Mouse (Mus musculus): ENCODE data around the gene Rnf216. TPM values are rescaled to one million over a fixed set of nuclear protein-coding genes. Genes with fewer than 3 reads are reported as not detected.

Gene Rnf216
- polyA plus RNA-seq, 1 experiment from 2014 or later = 38.7 TPM

- Histone ChIP-seq H3K4me3 (no peak overlapping the region), H3K4me2 (no peak overlapping the region), H3K27ac (ENCODE audit: poor library complexity, severe bottlenecking) (peak overlapping the region; percentile 37), H3K36me3 (peaks cover 29% of the 10 kb centered on the region), H3K9me3 (replicated peaks) (no peaks in the 10 kb centered on the region), H3K27me3 (replicated peaks) (no peaks in the 10 kb centered on the region), H3K4me1 (replicated peaks) (peaks cover 51% of the 10 kb centered on the region), H3K9ac (no peak overlapping the region)
- ATAC-seq (ENCODE audit: insufficient number of reproducible peaks, low FRiP score) = no peak
- WGBS = 75% methylated on average over 3 of the region's 3 CpGs
These were observed 50.5 kb downstream of the Rnf216 start for GRCm38 (mm10) chr5:143062251-143062650.

GRCm38 (mm10) chr5:143061511-143061910 lies 51.3 kb downstream of the Rnf216 start:
- Histone ChIP-seq H3K4me3 (no peak overlapping the region), H3K9me3 (replicated peaks) (no peaks in the 10 kb centered on the region), H3K36me3 (peaks cover 24% of the 10 kb centered on the region), H3K27me3 (replicated peaks) (no peaks in the 10 kb centered on the region), H3K4me1 (replicated peaks) (peaks cover 57% of the 10 kb centered on the region), H3K27ac (ENCODE audit: poor library complexity, severe bottlenecking) (peak overlapping the region; percentile 19; the same call in 1 of the 2 replicates), H3K4me2 (no peak overlapping the region), H3K9ac (no peak overlapping the region)
- 32% methylated on average over 3 of the region's 3 CpGs for WGBS
- ATAC-seq (ENCODE audit: insufficient number of reproducible peaks, low FRiP score) = no peak

GRCm38 (mm10) chr5:143060774-143061385 lies 51.9 kb downstream of the Rnf216 start:
- Histone ChIP-seq H3K9me3 (replicated peaks) (no peaks in the 10 kb centered on the region), H3K27me3 (replicated peaks) (no peaks in the 10 kb centered on the region), H3K4me3 (no peak overlapping the region), H3K27ac (ENCODE audit: poor library complexity, severe bottlenecking) (peak overlapping the region; percentile 19; the same call in 1 of the 2 replicates), H3K4me2 (no peak overlapping the region), H3K9ac (no peak overlapping the region), H3K36me3 (peaks cover 24% of the 10 kb centered on the region), H3K4me1 (replicated peaks) (peaks cover 58% of the 10 kb centered on the region)
- WGBS = 22% methylated on average over 2 of the region's 2 CpGs
- ATAC-seq (ENCODE audit: insufficient number of reproducible peaks, low FRiP score) = no peak

- peaks cover 63% of the 10 kb centered on the region for H3K4me1 ChIP-seq (replicated peaks)
- H3K4me3 ChIP-seq = no peak overlapping the region
- WGBS = 73% methylated on average over 1 of the region's 1 CpGs
- H3K4me2 ChIP-seq = no peak overlapping the region
- H3K9me3 ChIP-seq (replicated peaks) = no peaks in the 10 kb centered on the region
- H3K9ac ChIP-seq = no peak overlapping the region
- ATAC-seq (ENCODE audit: insufficient number of reproducible peaks, low FRiP score) = no peak
- H3K27me3 ChIP-seq (replicated peaks) = no peaks in the 10 kb centered on the region
- peaks cover 21% of the 10 kb centered on the region for H3K36me3 ChIP-seq
- 0 out of 2 replicates have a peak overlapping the region, but pooled peaks have one; percentile 25 for H3K27ac ChIP-seq (ENCODE audit: poor library complexity, severe bottlenecking)
These were observed 52.8 kb downstream of the Rnf216 start for GRCm38 (mm10) chr5:143059958-143060357.

GRCm38 (mm10) chr5:143059182-143059581 lies 53.6 kb downstream of the Rnf216 start:
- no peaks in the 10 kb centered on the region for H3K27me3 ChIP-seq (replicated peaks)
- no peak overlapping the region for H3K9ac ChIP-seq
- peaks cover 71% of the 10 kb centered on the region for H3K4me1 ChIP-seq (replicated peaks)
- H3K4me2 ChIP-seq = no peak overlapping the region
- peak; percentile 24; the same call in 1 of the 2 replicates for ATAC-seq (ENCODE audit: insufficient number of reproducible peaks, low FRiP score)
- peaks cover 15% of the 10 kb centered on the region; the same call in 1 of the 2 replicates for H3K36me3 ChIP-seq
- H3K4me3 ChIP-seq = no peak overlapping the region
- H3K27ac ChIP-seq (ENCODE audit: poor library complexity, severe bottlenecking) = peak overlapping the region; percentile 93
- no peaks in the 10 kb centered on the region for H3K9me3 ChIP-seq (replicated peaks)

- no peak for ATAC-seq (ENCODE audit: insufficient number of reproducible peaks, low FRiP score)
- Histone ChIP-seq H3K9ac (no peak overlapping the region), H3K4me2 (0 out of 2 replicates have a peak overlapping the region, but pooled peaks have one; percentile 13), H3K36me3 (peaks cover 14% of the 10 kb centered on the region; the same call in 1 of the 2 replicates), H3K27me3 (replicated peaks) (no peaks in the 10 kb centered on the region), H3K4me1 (replicated peaks) (peaks cover 76% of the 10 kb centered on the region), H3K27ac (ENCODE audit: poor library complexity, severe bottlenecking) (peak overlapping the region; percentile 93), H3K9me3 (replicated peaks) (no peaks in the 10 kb centered on the region), H3K4me3 (no peak overlapping the region)
These were observed 54.1 kb downstream of the Rnf216 start for GRCm38 (mm10) chr5:143058675-143059074.

GRCm38 (mm10) chr5:143058208-143058607 lies 54.6 kb downstream of the Rnf216 start:
- WGBS = 8% methylated on average over 2 of the region's 2 CpGs
- Histone ChIP-seq H3K4me3 (no peak overlapping the region), H3K27ac (ENCODE audit: poor library complexity, severe bottlenecking) (peak overlapping the region; percentile 93), H3K27me3 (replicated peaks) (no peaks in the 10 kb centered on the region), H3K4me2 (no peak overlapping the region), H3K36me3 (0 out of 2 replicates have a peak, but pooled peaks cover 9% of the 10 kb centered on the region), H3K9me3 (replicated peaks) (no peaks in the 10 kb centered on the region), H3K4me1 (replicated peaks) (peaks cover 81% of the 10 kb centered on the region), H3K9ac (no peak overlapping the region)
- peak; percentile 83 for ATAC-seq (ENCODE audit: insufficient number of reproducible peaks, low FRiP score)

GRCm38 (mm10) chr5:143057753-143058152 lies 55.0 kb downstream of the Rnf216 start:
- 33% methylated on average over 1 of the region's 1 CpGs for WGBS
- peaks cover 86% of the 10 kb centered on the region for H3K4me1 ChIP-seq (replicated peaks)
- no peak overlapping the region for H3K9ac ChIP-seq

GRCm38 (mm10) chr5:143056191-143056880 lies 56.5 kb downstream of the Rnf216 start:
- no peak for ATAC-seq (ENCODE audit: insufficient number of reproducible peaks, low FRiP score)
- H3K9ac ChIP-seq = no peak overlapping the region; the same call in 1 of the 2 replicates
- no peaks in the 10 kb centered on the region for H3K9me3 ChIP-seq (replicated peaks)
- H3K4me1 ChIP-seq (replicated peaks) = peaks cover 90% of the 10 kb centered on the region
- WGBS = 58% methylated on average over 4 of the region's 4 CpGs
- no peak overlapping the region for H3K4me3 ChIP-seq
- peaks cover 15% of the 10 kb centered on the region; the same call in 1 of the 2 replicates for H3K36me3 ChIP-seq
- H3K4me2 ChIP-seq = no peak overlapping the region
- no peaks in the 10 kb centered on the region for H3K27me3 ChIP-seq (replicated peaks)
- H3K27ac ChIP-seq (ENCODE audit: poor library complexity, severe bottlenecking) = peak overlapping the region; percentile 78

More at GRCm38 (mm10) chr5:143057753-143058152, 55.0 kb downstream of the Rnf216 start:
- no peaks in the 10 kb centered on the region for H3K27me3 ChIP-seq (replicated peaks)
- H3K4me2 ChIP-seq = no peak overlapping the region
- peak overlapping the region; percentile 93 for H3K27ac ChIP-seq (ENCODE audit: poor library complexity, severe bottlenecking)
- no peaks in the 10 kb centered on the region for H3K9me3 ChIP-seq (replicated peaks)
- 0 out of 2 replicates have a peak, but pooled peaks cover 9% of the 10 kb centered on the region for H3K36me3 ChIP-seq
- H3K4me3 ChIP-seq = no peak overlapping the region
- ATAC-seq (ENCODE audit: insufficient number of reproducible peaks, low FRiP score) = no peak

- ATAC-seq (ENCODE audit: insufficient number of reproducible peaks, low FRiP score) = peak; percentile 54; the same call in 1 of the 2 replicates
- H3K4me2 ChIP-seq = no peak overlapping the region
- 4% methylated on average over 3 of the region's 3 CpGs for WGBS
- H3K9me3 ChIP-seq (replicated peaks) = no peaks in the 10 kb centered on the region
- peak overlapping the region; percentile 78 for H3K27ac ChIP-seq (ENCODE audit: poor library complexity, severe bottlenecking)
- H3K4me3 ChIP-seq = no peak overlapping the region
- H3K4me1 ChIP-seq (replicated peaks) = peaks cover 84% of the 10 kb centered on the region
- peaks cover 18% of the 10 kb centered on the region for H3K36me3 ChIP-seq
- no peak overlapping the region; the same call in 1 of the 2 replicates for H3K9ac ChIP-seq
- H3K27me3 ChIP-seq (replicated peaks) = no peaks in the 10 kb centered on the region
These were observed 57.2 kb downstream of the Rnf216 start for GRCm38 (mm10) chr5:143055501-143056125.

GRCm38 (mm10) chr5:143054703-143055102 lies 58.1 kb downstream of the Rnf216 start:
- H3K9ac ChIP-seq = no peak overlapping the region
- no peak for ATAC-seq (ENCODE audit: insufficient number of reproducible peaks, low FRiP score)
- no peak overlapping the region for H3K4me2 ChIP-seq
- peaks cover 86% of the 10 kb centered on the region for H3K4me1 ChIP-seq (replicated peaks)
- peaks cover 14% of the 10 kb centered on the region for H3K36me3 ChIP-seq
- H3K27me3 ChIP-seq (replicated peaks) = no peaks in the 10 kb centered on the region
- no peak overlapping the region for H3K4me3 ChIP-seq
- WGBS = 72% methylated on average over 2 of the region's 2 CpGs
- H3K9me3 ChIP-seq (replicated peaks) = no peaks in the 10 kb centered on the region
- peak overlapping the region; percentile 81 for H3K27ac ChIP-seq (ENCODE audit: poor library complexity, severe bottlenecking)
